Mouse (Mus musculus): Measurements from ENCODE around the gene Cs. TPM values are rescaled to one million over a fixed set of nuclear protein-coding genes. Genes with fewer than 3 reads are reported as not detected.
"Not testable (repeated sequence)": the region's sequence is repeated elsewhere in the genome, so short reads cannot be mapped to it uniquely, and the experiment has no call there.

The Cs gene
- 100 to 1,000 TPM; 287 to 288 TPM for total RNA-seq (2021)

GRCm38 (mm10) chr10:128337306-128338181, at the start of gene Cs:
Gene Cs, plus strand, starts transcription at chr10:128337734.
- DNase-seq (ENCODE audit: extremely low spot score in 1 of 2, low spot score in 2 of 2) = peak; percentile 96 to 98
- intact Hi-C loops (cut with DNase I) = loop anchor here (10.0 kb wide), 1 partner anchor 117 kb away; the partner anchor contains the start of gene Smarcc2

- intact Hi-C loops (cut with DNase I) = not testable (repeated sequence)
- DNase-seq (ENCODE audit: extremely low spot score in 1 of 2, low spot score in 2 of 2) = peak in 1 of 2 experiments; percentile 13
Observed at GRCm38 (mm10) chr10:128290594-128290993, 46.9 kb upstream of the Cs start.

GRCm38 (mm10) chr10:128296370-128297090, 41.0 kb upstream of the Cs start:
- intact Hi-C loops (cut with DNase I) = no loop called here
- DNase-seq (ENCODE audit: extremely low spot score in 1 of 2, low spot score in 2 of 2) = no peak

GRCm38 (mm10) chr10:128297221-128297620, 40.3 kb upstream of the Cs start:
- DNase-seq (ENCODE audit: extremely low spot score in 1 of 2, low spot score in 2 of 2) = no peak
- intact Hi-C loops (cut with DNase I) = no loop called here

GRCm38 (mm10) chr10:128297622-128298021, 39.9 kb upstream of the Cs start:
- intact Hi-C loops (cut with DNase I) = no loop called here
- peak in 1 of 2 experiments; percentile 44 for DNase-seq (ENCODE audit: extremely low spot score in 1 of 2, low spot score in 2 of 2)

GRCm38 (mm10) chr10:128298243-128298642, 39.3 kb upstream of the Cs start:
- DNase-seq (ENCODE audit: extremely low spot score in 1 of 2, low spot score in 2 of 2) = no peak
- intact Hi-C loops (cut with DNase I) = no loop called here

GRCm38 (mm10) chr10:128298702-128299171, 38.8 kb upstream of the Cs start, which contains the start of gene Il23a:
Gene Il23a, minus strand, starts transcription at chr10:128298752.
- no peak for DNase-seq (ENCODE audit: extremely low spot score in 1 of 2, low spot score in 2 of 2)
- intact Hi-C loops (cut with DNase I) = no loop called here

GRCm38 (mm10) chr10:128302357-128302756, 35.2 kb upstream of the Cs start:
- intact Hi-C loops (cut with DNase I) = no loop called here
- DNase-seq (ENCODE audit: extremely low spot score in 1 of 2, low spot score in 2 of 2) = no peak

GRCm38 (mm10) chr10:128302785-128303125, 34.8 kb upstream of the Cs start:
- DNase-seq (ENCODE audit: extremely low spot score in 1 of 2, low spot score in 2 of 2) = no peak
- intact Hi-C loops (cut with DNase I) = no loop called here

GRCm38 (mm10) chr10:128303126-128304021, 34.2 kb upstream of the Cs start, which contains the start of gene Pan2:
Gene Pan2, plus strand, starts transcription at chr10:128303335.
- peak; percentile 99 to 100 for DNase-seq (ENCODE audit: extremely low spot score in 1 of 2, low spot score in 2 of 2)
- intact Hi-C loops (cut with DNase I) = no loop called here

GRCm38 (mm10) chr10:128309654-128310053, 27.9 kb upstream of the Cs start:
- intact Hi-C loops (cut with DNase I) = no loop called here
- DNase-seq (ENCODE audit: extremely low spot score in 1 of 2, low spot score in 2 of 2) = no peak

- intact Hi-C loops (cut with DNase I) = no loop called here
- DNase-seq (ENCODE audit: extremely low spot score in 1 of 2, low spot score in 2 of 2) = peak in 1 of 2 experiments; percentile 72
Observed at GRCm38 (mm10) chr10:128310177-128310576, 27.4 kb upstream of the Cs start.

GRCm38 (mm10) chr10:128310902-128311301, 26.6 kb upstream of the Cs start:
- intact Hi-C loops (cut with DNase I) = no loop called here
- DNase-seq (ENCODE audit: extremely low spot score in 1 of 2, low spot score in 2 of 2) = no peak

GRCm38 (mm10) chr10:128315578-128315977, 22.0 kb upstream of the Cs start:
- intact Hi-C loops (cut with DNase I) = no loop called here
- no peak for DNase-seq (ENCODE audit: extremely low spot score in 1 of 2, low spot score in 2 of 2)

GRCm38 (mm10) chr10:128321641-128322040, 15.9 kb upstream of the Cs start:
- intact Hi-C loops (cut with DNase I) = no loop called here
- no peak for DNase-seq (ENCODE audit: extremely low spot score in 1 of 2, low spot score in 2 of 2)

- peak; percentile 85 to 93 for DNase-seq (ENCODE audit: extremely low spot score in 1 of 2, low spot score in 2 of 2)
- intact Hi-C loops (cut with DNase I) = no loop called here
Observed at GRCm38 (mm10) chr10:128322141-128323108, 15.1 kb upstream of the Cs start, which contains the start of gene Cnpy2. Gene Cnpy2, plus strand, starts transcription at chr10:128322459.

GRCm38 (mm10) chr10:128323516-128323915, 14.0 kb upstream of the Cs start:
- intact Hi-C loops (cut with DNase I) = no loop called here
- no peak for DNase-seq (ENCODE audit: extremely low spot score in 1 of 2, low spot score in 2 of 2)

- intact Hi-C loops (cut with DNase I) = no loop called here
Observed at GRCm38 (mm10) chr10:128326825-128327224, 10.7 kb upstream of the Cs start.

More at GRCm38 (mm10) chr10:128326825-128327224, 10.7 kb upstream of the Cs start:
- DNase-seq (ENCODE audit: extremely low spot score in 1 of 2, low spot score in 2 of 2) = no peak
